Mouse (Mus musculus) 3134 (cell line): ENCODE results near the gene Fbxl14.

Experiments used
- DNase-seq: peaks from one replicate; pipeline ENCODE4 v3.0.0-alpha.2; 2011; ENCODE audit warnings: low spot score; ENCODE audit not compliant: insufficient read length; ENCODE audit errors: extremely low read depth

The Fbxl14 gene

DNA sequence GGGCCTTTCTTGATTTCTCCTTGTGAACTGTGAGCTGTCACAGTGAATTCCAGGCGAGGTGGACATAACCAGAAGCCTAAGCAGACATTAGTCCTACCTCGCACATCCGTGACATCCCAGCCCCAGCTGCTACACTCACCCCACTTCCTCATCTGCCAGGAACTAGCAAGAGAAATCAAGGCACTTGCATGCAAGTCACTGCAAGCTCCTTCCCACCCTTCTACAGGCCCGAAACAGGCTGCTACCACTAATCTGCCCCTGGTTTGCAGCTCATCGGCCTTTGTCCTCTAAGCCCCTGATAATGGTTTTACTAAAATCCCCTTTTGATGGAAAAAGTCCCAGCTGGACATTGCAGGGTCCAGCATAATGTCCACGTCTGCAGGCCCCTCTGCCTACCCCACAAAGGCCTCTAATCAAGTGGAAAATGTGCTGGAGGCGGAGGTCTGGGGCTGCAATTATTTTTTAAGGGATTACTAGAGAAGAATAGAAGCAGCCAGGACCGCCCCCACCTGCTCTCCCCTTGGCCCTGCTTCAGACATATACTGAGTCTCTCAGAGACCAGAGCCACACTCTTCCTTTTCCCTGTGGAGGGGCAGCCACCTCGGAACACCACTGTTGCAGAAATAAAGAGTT, 12.6 kb downstream of the Fbxl14 start:
- DNase-seq, result no peak

- DNase-seq, result no peak
Observed at GRCm38 (mm10) chr6:119492630-119493014, 13.2 kb downstream of the Fbxl14 start.

DNA sequence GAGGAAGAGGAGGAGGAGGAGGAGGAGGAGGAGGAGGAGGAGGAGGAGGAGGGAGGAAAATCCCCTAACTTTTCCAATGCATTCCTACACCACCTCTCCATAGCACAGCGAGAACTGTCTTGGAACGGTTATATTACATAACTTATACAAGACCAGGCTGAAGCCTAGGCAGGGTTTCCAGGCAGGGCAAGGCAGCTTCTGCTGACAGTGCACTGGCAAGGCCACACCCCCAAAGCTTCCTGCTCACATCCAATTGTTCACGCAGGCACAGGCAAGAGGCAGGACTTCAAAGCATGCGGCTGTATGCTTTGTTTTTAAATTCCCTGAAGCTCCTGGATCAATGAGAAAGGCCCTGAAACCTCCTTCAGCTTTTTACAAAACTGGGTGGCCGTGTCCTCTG, 19.8 kb downstream of the Fbxl14 start:
- no peak for DNase-seq

DNA sequence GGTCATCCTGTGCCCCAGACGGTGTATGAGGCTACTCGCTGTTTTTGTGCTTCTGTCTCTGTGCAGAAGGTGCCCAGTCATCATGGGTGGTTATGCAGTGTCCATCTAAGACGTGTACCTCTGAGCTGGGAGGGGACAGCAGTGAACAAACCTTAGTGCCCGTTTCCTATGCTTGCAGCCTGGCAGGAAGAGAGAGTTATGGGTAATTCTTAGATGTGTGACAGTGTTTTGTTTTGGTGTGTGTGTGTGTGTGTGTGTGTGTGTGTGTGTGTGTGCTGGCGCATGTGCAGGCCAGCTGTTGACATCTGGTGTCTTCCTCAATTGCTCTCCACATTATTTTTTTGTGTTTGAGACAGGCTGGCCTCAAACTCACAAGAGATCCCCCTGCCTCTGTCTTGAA, 20.6 kb downstream of the Fbxl14 start:
- no peak for DNase-seq

DNA sequence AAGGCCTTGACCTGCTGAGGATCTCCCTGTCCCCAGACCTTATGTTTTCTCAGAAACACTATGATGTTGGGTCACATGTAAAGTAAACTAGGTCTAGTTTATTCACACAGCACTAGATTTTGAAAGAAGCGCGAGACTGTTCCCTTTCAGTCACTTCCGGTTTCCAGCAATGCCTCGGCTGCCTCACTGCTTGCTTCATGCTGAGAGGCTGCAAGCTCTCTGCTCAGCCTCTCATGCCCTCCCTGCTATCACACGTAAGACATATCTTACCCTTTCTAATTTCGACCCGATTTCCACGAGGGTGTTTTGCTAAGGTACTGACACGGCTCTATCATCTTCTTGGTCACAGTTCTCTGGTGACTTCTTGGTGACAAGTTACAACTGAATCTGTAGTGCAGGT, 22.6 kb downstream of the Fbxl14 start:
- DNase-seq, result no peak

DNA sequence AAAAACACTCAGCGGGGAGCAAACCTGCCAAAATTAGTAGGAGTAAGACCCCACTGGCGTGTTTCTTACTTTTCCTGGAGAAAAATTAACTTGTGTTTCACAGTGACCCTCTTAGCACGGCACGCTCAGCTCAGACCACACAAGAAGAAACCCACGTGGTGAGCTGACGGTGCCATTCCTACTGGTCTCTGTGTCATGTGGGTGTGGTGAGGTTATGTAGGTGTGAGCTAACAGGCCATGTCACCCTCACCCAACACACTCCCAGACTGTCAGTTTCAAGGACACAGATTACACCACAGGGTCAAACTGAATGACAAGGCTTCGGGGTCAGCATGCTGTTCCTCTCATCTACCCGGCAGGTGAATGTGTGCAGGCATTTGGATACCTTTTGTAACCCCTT, 25.3 kb downstream of the Fbxl14 start:
- DNase-seq, result no peak

- no peak for DNase-seq
Observed at GRCm38 (mm10) chr6:119505525-119506225, 26.2 kb downstream of the Fbxl14 start.

DNA sequence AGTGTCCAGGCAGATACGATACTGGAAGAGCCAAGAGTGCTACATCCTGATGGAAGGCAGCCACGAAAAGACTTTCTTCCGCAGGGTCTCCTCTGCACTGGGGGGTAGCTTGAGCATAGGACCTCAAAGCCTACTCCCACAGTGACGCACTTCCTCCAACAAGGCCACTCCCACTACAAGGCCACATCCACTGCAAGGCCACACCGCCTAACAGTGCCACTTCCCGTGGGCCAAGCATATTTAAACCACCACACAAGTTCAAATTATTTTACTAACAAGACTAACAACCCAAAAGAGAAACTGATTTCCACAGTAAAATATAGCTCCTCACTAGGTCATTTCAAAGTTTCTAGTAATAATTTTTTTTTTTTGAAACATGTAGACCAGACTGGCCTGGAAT, 28.8 kb downstream of the Fbxl14 start:
- DNase-seq, result no peak

- no peak for DNase-seq
Observed at GRCm38 (mm10) chr6:119508634-119509375, 29.3 kb downstream of the Fbxl14 start.

DNA sequence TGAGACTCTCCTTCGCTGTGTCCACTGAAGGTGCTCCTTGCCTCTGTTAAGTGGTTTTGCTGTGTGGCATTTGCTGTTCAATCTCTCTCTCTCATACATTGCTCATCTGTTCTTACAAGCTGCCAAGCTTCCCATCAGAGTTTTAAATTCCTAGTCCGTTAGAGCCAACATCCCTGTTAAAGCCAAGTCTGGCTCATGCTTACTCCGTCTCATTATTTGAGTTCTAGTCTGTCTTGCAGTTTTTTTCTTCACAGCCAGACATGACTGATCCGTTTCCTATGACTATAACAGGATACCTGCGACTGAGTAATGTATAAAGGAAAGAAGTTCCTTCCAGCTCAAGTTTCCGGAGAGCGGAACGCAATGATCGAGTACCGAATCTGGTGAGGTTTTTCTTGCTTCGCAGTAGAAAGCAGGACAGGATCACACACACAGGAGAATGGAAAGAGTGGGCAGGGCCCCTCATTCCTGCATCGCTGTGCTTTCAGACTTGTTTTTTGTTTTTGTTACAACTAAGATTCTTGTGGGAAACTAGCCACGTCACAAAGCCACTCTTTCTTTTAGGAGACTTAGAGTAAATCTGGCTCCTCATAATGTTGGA, 30.1 kb downstream of the Fbxl14 start:
- no peak for DNase-seq

- peak; percentile 67 for DNase-seq
Observed at GRCm38 (mm10) chr6:119512701-119513100, 33.2 kb downstream of the Fbxl14 start.

- no peak for DNase-seq
Observed at GRCm38 (mm10) chr6:119513452-119513851, 34.0 kb downstream of the Fbxl14 start.

GRCm38 (mm10) chr6:119514085-119514484, 34.6 kb downstream of the Fbxl14 start:
- DNase-seq, result no peak

DNA sequence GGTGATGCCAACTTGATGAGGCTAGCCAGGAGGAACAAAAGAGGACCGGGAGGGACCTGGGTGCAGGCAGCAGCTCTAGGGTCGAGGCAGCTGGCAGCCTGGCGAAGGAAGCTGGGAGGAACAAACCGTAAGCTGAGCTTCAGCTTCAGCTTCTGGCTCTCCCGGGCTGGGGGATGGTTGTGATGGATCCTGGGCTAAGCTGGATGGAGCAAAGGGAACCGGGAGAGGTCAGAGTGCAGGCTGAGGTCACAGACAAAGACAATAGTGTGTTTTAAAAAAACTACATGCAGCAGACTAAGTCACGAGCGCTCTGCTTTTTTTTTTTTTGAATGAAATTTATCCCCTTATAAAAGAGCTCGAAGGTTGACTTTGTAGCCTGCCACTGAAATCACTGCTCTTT, 41.3 kb downstream of the Fbxl14 start:
- no peak for DNase-seq

GRCm38 (mm10) chr6:119521482-119521900, 42.0 kb downstream of the Fbxl14 start:
- DNase-seq, result no peak

DNA sequence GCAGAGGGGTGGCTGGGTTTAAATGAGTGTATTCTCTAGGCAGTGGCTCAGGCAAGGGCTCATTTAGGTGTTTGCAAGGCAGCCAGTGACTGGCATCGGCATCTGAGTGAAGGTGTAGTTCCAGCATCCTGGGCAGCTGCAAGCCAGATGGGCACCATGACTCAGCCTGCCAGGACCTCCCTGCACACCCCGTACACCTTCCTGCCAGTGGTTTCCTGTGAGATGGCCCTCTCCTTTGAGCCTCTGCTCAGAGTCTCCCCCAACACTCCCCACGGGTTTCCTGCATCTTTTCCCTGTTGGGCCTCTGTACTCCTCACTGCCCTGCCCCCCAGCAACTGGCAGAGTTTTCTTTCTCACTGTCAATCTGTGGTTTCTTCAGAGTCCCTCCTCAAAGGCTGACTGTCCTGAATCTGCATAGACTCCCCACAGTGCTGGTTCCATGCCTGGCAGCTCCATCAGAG, 42.5 kb downstream of the Fbxl14 start:
- peak; percentile 44 for DNase-seq

GRCm38 (mm10) chr6:119526498-119526897, 47.0 kb downstream of the Fbxl14 start:
- no peak for DNase-seq

DNA sequence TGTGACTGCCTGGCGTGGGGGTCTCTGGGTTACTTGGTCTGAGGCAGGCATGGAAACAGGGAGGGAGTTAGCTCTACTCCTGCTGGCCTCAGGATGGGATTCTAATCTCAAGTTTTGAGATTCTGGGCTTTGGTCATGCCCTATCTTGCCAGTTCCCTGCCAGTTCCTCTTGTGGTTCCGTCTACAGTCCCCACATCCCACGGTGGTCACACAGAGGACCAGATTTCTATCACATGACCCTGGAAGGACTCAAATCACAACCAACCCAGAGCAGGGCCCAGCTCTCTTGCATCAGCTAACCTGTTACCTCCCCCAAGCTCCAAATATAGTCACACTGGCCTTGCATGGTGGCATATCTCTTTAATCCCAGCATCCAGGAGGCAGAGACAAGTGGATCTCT, 50.2 kb downstream of the Fbxl14 start:
- no peak for DNase-seq
